Comparison of ENCODE assay signal across 8 mouse cellular contexts in genomic region chr1:189700990-189701389, GRCm38 (mm10). TPM values are rescaled to one million over a fixed set of nuclear protein-coding genes. Genes with fewer than 3 reads are reported as not detected.
DNase-seq lines count a peak whose midpoint lies in the region; ATAC-seq lines count a peak whose summit lies in the region.

No protein-coding gene starts in this region.

- ATAC-seq in CD4-positive, CD25-positive, alpha-beta regulatory T cell, adult 4 months, result peak; percentile 84

- DNase-seq in adrenal gland, adult 18-20 months (ENCODE audit: low spot score in 2 of 2), result peak; percentile 61 to 67
- DNase-seq in embryo, embryonic 10 days (ENCODE audit: low spot score), result peak; percentile 84
- peak; percentile 81 for DNase-seq in gastrocnemius, postnatal 10 days
- peak; percentile 86 for DNase-seq in kidney, postnatal 10 days
- DNase-seq in lung, adult 18-20 months, result peak; percentile 48 to 67
- DNase-seq in ovary, postnatal 36 days (ENCODE audit: low spot score), result peak; percentile 58
- peak; percentile 65 to 66 for DNase-seq in thymus, postnatal 36 days

RNA-seq across cellular contexts. Expression of gene Cenpf, which starts 13.1 kb away (rescaled TPM):
- 1 to 10 TPM; 1.7 to 4.8 TPM for polyA plus RNA-seq in CD4-positive, CD25-positive, alpha-beta regulatory T cell, adult 4 months (2017; shearing (Covaris generic))
- 1 to 10 TPM in 1 of 2 experiments, under 1 TPM in 1; 0.86 to 1.4 TPM for total RNA-seq in adrenal gland, adult 18-20 months (2021)
- total RNA-seq in gastrocnemius, postnatal 10 days (2021), result 10 to 100 TPM in 1 of 2 experiments, 1 to 10 TPM in 1; 8.3 to 12.5 TPM

RNA-seq across cellular contexts. Expression of gene Ptpn14, which starts 27.1 kb away (rescaled TPM):
- polyA plus RNA-seq in CD4-positive, CD25-positive, alpha-beta regulatory T cell, adult 4 months (2017; shearing (Covaris generic)), result under 1 TPM; 0.11 to 0.38 TPM
- 10 to 100 TPM; 13.5 to 19.8 TPM for total RNA-seq in adrenal gland, adult 18-20 months (2021)
- 10 to 100 TPM; 13.0 to 20.5 TPM for total RNA-seq in gastrocnemius, postnatal 10 days (2021)

Comparison
In these comparisons a context has a peak if more than half of its experiments do, and no peak if none do; other contexts are left out.
1. Peak in every context shown above with its lines: DNase-seq and ATAC-seq.